Mouse (Mus musculus): ENCODE data around the gene Ptprf.

GRCm38 (mm10) chr4:118289266-118289665 lies 1.9 kb downstream of the Ptprf start:
- TF ChIP-seq CTCF (IDR thresholded peaks at IDR 0.05): no peak
- TF ChIP-seq EP300 (IDR thresholded peaks at IDR 0.05): no peak

All from lung, postnatal 0 days (tissue).